Mouse (Mus musculus) stomach, embryonic 16.5 days (tissue): Measurements from ENCODE around the gene F2rl3. TPM values are rescaled to one million over a fixed set of nuclear protein-coding genes. Genes with fewer than 3 reads are reported as not detected.

ENCODE experiments used
- ATAC-seq: fragments of 200-750 bp; cut with Nextera tagmentation; 2 replicates; pipeline ENCODE4 v1.8.0; 2017; ENCODE audit warnings: moderate number of reproducible peaks, moderate TSS enrichment; ENCODE audit not compliant: insufficient read depth, low FRiP score
- H3K27ac ChIP-seq: fragments of 300-500 bp; sonication (generic); 2 replicates; pipeline ENCODE4 v1.5.1; 2014; ENCODE audit warnings: low read length
- H3K27me3 ChIP-seq: fragments of 300-500 bp; sonication (generic); 2 replicates; pipeline ENCODE4 v1.6.1; 2014; ENCODE audit warnings: low read length, control low read depth, mixed read lengths; ENCODE audit not compliant: control insufficient read depth, insufficient read depth
- H3K36me3 ChIP-seq: fragments of 300-500 bp; sonication (generic); 2 replicates; pipeline ENCODE4 v1.6.1; 2014; ENCODE audit warnings: low read length; ENCODE audit not compliant: control insufficient read depth, insufficient read depth
- H3K4me1 ChIP-seq: fragments of 300-500 bp; sonication (generic); 2 replicates; pipeline ENCODE4 v1.6.1; 2014; ENCODE audit warnings: low read length, control low read depth, mixed read lengths; ENCODE audit not compliant: control insufficient read depth, insufficient read depth
- H3K4me2 ChIP-seq: fragments of 300-500 bp; sonication (generic); 2 replicates; pipeline ENCODE4 v1.6.1; 2014; ENCODE audit warnings: low read depth, low read length, mixed read lengths
- H3K4me3 ChIP-seq: fragments of 300-500 bp; sonication (generic); replicated peaks from 2 replicates; pipeline ENCODE4 v1.5.1; 2014; ENCODE audit warnings: mild to moderate bottlenecking, low read length
- H3K9ac ChIP-seq: fragments of 300-500 bp; sonication (generic); 2 replicates; pipeline ENCODE4 v1.6.1; 2014; ENCODE audit warnings: low read length
- H3K9me3 ChIP-seq: fragments of 300-500 bp; sonication (generic); replicated peaks from 2 replicates; pipeline ENCODE4 v1.6.1; 2016; ENCODE audit warnings: low read length, control low read depth; ENCODE audit not compliant: control insufficient read depth
- WGBS: fragments of 180-500 bp; shearing (Covaris S2); extraction: QIAGEN DNeasy Blood & Tissue Kit; methylation state at CpG from one replicate; pipeline ENCODE4 v1.1.7; 2014; 5-methylcytosine and 5-hydroxymethylcytosine counted together
- polyA plus RNA-seq: library from polyadenylated mRNA; unstranded; fragments of >200 nt; fragmentation: Nextera tagmentation; extraction: Ambion mirVana; gene quantifications from 2 replicates; pipeline ENCODE4 v1.2.1, GENCODE M21; 2015

F2rl3 gene
- polyA plus RNA-seq, 1 experiment from 2014 or later, result 3.3 TPM

DNA sequence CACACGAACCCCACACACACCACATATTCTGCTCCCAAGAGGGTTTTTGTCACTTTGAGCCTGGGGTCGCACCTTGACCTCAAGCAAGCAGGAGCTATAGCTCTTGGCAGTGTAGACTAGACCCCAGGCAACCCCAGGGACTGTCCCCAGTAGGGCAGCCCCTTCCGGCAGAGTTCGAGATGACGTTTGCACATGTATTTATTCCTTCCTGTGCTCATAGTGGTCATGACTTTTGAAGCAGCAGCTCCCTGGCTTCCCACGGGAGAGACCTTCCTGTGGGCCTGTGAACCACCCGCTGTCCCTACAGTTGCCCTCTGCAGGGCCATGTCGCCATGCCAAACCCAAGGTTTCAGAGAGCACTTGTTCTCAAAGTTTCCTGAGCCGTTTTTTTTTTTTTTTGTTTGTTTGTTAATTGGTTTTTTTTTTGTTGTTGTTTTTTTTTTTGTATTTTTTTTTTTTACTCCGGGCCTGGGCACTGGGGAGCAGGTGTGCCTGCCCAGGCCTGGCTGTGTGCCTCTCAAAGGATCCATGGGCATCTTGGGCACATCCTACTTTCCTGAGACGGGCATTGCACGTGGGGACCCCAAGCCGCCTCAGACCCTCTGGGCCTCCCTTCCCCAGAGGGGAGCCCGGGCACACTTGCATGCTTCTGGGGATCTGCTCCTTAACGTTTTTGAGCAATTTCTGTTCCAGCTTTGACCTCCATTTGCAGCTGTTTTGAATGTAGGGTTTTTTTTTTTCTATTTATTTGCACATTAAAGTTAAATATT, 4.1 kb upstream of the F2rl3 start:
- 91% methylated on average over 15 of the region's 15 CpGs for WGBS
- 0 out of 2 replicates have a peak, but pooled peaks have one; percentile 12 for ATAC-seq
- H3K27me3 ChIP-seq, result no peaks in the 10 kb centered on the region
- no peak overlapping the region for H3K4me3 ChIP-seq
- H3K36me3 ChIP-seq, result peaks cover 33% of the 10 kb centered on the region
- H3K9ac ChIP-seq, result no peak overlapping the region
- H3K9me3 ChIP-seq, result no peaks in the 10 kb centered on the region
- H3K27ac ChIP-seq, result no peak overlapping the region
- H3K4me1 ChIP-seq, result no peaks in the 10 kb centered on the region
- H3K4me2 ChIP-seq, result no peak overlapping the region

DNA sequence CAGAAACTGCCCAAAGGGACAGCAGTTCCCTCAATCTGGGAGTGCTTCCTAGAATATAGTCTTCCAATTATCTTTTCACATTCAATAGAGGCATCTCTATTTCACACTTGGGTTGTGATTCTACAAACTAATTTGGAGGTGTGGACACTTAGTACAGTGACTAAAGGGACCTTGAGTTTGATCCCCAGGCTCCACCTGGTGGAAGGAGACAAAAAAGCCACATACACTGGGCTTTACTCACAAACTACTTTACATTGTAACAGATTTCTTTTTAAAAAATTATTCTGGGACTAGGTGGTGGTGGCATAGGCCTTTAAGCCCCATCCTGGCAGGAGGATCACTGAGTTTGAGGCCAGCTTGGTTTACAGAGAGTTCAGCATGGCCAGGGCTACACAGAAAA, 3.4 kb upstream of the F2rl3 start:
- Histone ChIP-seq H3K4me3 (no peak overlapping the region), H3K9ac (no peak overlapping the region), H3K27ac (no peak overlapping the region), H3K36me3 (peaks cover 33% of the 10 kb centered on the region), H3K9me3 (no peaks in the 10 kb centered on the region), H3K27me3 (no peaks in the 10 kb centered on the region), H3K4me2 (no peak overlapping the region), H3K4me1 (no peaks in the 10 kb centered on the region)
- ATAC-seq, result no peak

DNA sequence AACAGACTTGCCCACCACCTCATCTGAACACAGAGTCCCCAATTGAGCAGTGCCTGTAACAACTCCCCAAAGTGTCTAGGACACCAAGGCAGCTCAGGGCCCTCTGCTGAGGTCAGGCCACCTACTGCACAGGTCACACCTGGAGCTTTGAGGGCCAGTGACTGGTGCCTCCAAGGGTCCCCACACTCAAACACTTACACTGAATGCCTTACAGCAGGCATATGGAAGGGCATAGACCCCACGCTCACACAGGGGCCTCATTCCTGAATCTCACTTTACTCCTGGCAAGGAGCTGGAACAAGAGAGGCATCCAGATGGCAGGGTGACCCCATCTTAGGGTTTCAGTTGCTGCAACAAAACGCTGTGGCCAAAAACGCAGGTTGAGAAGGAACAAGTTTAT, 1.5 kb upstream of the F2rl3 start:
- no peak overlapping the region for H3K4me2 ChIP-seq
- H3K9ac ChIP-seq, result no peak overlapping the region
- H3K27ac ChIP-seq, result no peak overlapping the region
- no peaks in the 10 kb centered on the region for H3K9me3 ChIP-seq
- 81% methylated on average over 3 of the region's 3 CpGs for WGBS
- no peaks in the 10 kb centered on the region for H3K4me1 ChIP-seq
- no peaks in the 10 kb centered on the region for H3K27me3 ChIP-seq
- peaks cover 27% of the 10 kb centered on the region; the same call in 1 of the 2 replicates for H3K36me3 ChIP-seq
- no peak for ATAC-seq
- H3K4me3 ChIP-seq, result no peak overlapping the region

DNA sequence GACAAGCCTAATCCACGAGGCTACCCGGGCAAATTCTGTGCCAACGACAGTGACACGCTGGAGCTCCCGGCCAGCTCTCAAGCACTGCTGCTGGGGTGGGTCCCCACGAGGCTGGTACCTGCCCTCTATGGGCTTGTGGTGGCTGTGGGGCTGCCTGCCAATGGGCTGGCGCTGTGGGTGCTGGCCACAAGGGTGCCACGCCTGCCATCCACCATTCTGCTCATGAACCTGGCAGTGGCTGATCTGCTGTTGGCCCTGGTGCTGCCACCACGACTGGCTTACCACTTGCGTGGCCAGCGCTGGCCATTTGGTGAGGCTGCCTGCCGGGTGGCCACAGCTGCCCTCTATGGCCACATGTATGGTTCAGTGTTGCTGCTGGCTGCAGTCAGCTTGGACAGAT, 626 bp downstream of the F2rl3 start:
- Histone ChIP-seq H3K27ac (0 out of 2 replicates have a peak overlapping the region, but pooled peaks have one; percentile 4), H3K9me3 (no peaks in the 10 kb centered on the region), H3K4me2 (no peak overlapping the region), H3K36me3 (peaks cover 9% of the 10 kb centered on the region; the same call in 1 of the 2 replicates), H3K9ac (no peak overlapping the region), H3K4me3 (no peak overlapping the region), H3K4me1 (no peaks in the 10 kb centered on the region), H3K27me3 (no peaks in the 10 kb centered on the region)
- 81% methylated on average over 12 of the region's 12 CpGs for WGBS
- ATAC-seq, result no peak

DNA sequence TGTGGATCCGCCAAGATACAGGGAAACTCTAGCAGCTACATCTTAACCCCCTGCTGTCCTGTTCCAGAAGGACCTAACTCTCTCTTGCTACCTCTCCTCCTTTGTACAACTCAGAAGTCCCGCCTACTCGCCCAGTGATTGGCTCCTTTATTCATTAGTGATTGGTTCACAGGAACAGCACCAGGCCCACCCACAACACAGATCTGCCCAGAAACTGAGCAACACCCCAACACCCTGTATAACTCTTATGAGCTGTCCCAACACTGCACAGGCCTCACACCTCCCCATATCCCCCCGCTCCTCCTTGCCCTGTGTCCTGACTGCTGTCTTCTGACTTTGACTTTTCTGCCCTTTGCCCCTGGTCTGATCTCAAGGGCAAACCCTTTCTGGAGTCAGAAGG, 4.0 kb downstream of the F2rl3 start:
- Histone ChIP-seq H3K9me3 (no peaks in the 10 kb centered on the region), H3K4me1 (no peaks in the 10 kb centered on the region), H3K36me3 (no peaks in the 10 kb centered on the region), H3K27ac (no peak overlapping the region), H3K27me3 (no peaks in the 10 kb centered on the region), H3K4me3 (no peak overlapping the region), H3K9ac (no peak overlapping the region), H3K4me2 (no peak overlapping the region)
- WGBS, result 63% methylated on average over 4 of the region's 4 CpGs
- no peak for ATAC-seq

DNA sequence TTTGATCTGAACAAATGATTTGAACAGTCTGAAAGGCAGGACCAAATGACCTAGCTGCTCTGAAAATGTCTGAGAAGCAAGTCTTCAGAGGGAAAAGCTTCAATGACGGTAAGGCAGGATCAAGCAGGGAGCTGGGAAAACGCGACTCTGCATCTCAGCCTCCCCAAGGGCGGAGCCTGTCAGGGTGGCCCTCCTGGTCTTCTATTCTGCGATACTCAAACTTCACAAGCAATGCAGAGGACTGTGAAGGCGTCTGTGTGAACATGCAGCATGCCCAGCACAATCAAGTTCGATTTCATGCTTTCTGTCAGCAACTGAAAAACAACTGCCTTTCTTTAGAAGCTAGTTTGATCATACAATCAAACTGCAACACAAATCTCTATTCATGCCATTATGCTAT, 5.1 kb downstream of the F2rl3 start:
- Histone ChIP-seq H3K27me3 (no peaks in the 10 kb centered on the region), H3K9me3 (no peaks in the 10 kb centered on the region), H3K9ac (no peak overlapping the region), H3K4me3 (no peak overlapping the region), H3K4me2 (no peak overlapping the region), H3K4me1 (no peaks in the 10 kb centered on the region), H3K36me3 (no peaks in the 10 kb centered on the region), H3K27ac (no peak overlapping the region)
- ATAC-seq, result no peak
- WGBS, result 26% methylated on average over 7 of the region's 7 CpGs

DNA sequence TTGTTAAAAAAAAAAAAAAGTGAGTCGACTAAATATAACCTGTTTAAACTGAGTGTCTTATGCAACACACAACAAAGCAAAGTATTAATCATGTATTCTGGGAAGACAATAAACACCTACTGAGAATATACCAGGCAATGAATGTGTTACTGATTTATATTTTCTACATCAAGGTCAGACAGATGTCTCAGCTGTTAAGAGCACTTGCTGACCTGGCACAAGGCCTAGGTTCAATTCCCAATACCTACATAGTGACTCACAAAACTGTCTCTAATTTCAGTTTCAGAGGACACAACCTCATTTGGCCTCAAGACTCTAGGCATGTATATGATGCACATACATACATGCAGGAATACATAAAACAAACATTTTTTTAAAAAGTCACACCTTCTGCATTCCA, 16.1 kb downstream of the F2rl3 start:
- H3K4me1 ChIP-seq, result no peaks in the 10 kb centered on the region
- 81% methylated on average over 1 of the region's 1 CpGs for WGBS
- no peaks in the 10 kb centered on the region for H3K27me3 ChIP-seq
- H3K9me3 ChIP-seq, result no peaks in the 10 kb centered on the region
- no peak overlapping the region for H3K27ac ChIP-seq
- ATAC-seq, result no peak
- H3K4me3 ChIP-seq, result no peak overlapping the region
- no peaks in the 10 kb centered on the region for H3K36me3 ChIP-seq
- H3K9ac ChIP-seq, result no peak overlapping the region
- no peak overlapping the region for H3K4me2 ChIP-seq

DNA sequence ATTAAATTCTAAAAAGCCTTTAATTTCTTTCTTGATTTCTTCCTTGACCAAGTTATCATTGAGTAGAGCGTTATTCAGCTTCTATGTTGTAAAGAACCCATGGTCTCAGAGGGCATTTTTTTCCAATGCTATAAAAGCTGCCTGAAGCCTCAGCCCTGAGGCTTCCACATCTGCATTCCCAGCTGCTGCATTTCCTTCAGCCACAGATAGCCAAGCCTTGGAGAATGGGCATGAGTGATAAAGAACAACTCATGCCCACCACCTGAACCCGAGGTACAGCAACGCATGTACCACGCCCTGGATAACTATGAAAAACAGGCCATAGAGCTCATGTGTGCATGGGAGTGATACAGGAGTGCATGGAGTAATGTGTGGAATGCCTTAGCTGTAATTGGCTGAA, 19.0 kb downstream of the F2rl3 start:
- 91% methylated on average over 4 of the region's 4 CpGs for WGBS
- ATAC-seq, result no peak
- Histone ChIP-seq H3K9me3 (no peaks in the 10 kb centered on the region), H3K36me3 (no peaks in the 10 kb centered on the region), H3K4me1 (no peaks in the 10 kb centered on the region), H3K4me3 (no peak overlapping the region), H3K27me3 (no peaks in the 10 kb centered on the region), H3K9ac (no peak overlapping the region), H3K27ac (no peak overlapping the region), H3K4me2 (no peak overlapping the region)

DNA sequence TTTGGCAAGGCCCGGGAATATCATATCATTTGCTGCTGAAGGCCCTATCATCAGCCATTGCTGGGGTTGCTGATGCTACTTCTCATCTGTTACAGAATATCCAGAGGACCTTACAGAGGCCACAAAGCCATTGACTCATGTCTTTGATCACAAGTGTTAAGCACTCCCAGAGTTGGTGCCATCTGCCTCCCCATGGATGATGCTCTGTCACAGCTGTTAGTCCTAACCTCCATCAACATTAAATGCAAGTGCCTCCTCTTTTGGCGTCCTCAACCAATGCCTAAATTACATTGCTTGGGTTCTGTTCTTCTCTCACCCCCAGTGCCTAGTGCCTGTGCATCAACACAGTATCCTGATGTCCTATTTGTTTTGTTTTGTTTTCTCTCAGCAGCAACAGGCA, 39.9 kb downstream of the F2rl3 start:
- Histone ChIP-seq H3K27me3 (no peaks in the 10 kb centered on the region), H3K36me3 (no peaks in the 10 kb centered on the region), H3K4me2 (no peak overlapping the region), H3K4me3 (no peak overlapping the region), H3K9ac (no peak overlapping the region), H3K4me1 (no peaks in the 10 kb centered on the region), H3K9me3 (no peaks in the 10 kb centered on the region), H3K27ac (no peak overlapping the region)
- WGBS, result 82% methylated on average over 2 of the region's 2 CpGs
- no peak for ATAC-seq
